Mouse (Mus musculus) natural killer cell, adult 2 months (primary cell): ENCODE data around the gene Ubqln1.
"Not testable (repeated sequence)": the region's sequence is repeated elsewhere in the genome, so short reads cannot be mapped to it uniquely, and the experiment has no call there.

Experiments used
- DNase-seq, 2 experiments: peaks; one replicate each; pipeline ENCODE4 v3.0.0; 2022; ENCODE audit warnings: low spot score in 2 of 2

Gene Ubqln1

DNA sequence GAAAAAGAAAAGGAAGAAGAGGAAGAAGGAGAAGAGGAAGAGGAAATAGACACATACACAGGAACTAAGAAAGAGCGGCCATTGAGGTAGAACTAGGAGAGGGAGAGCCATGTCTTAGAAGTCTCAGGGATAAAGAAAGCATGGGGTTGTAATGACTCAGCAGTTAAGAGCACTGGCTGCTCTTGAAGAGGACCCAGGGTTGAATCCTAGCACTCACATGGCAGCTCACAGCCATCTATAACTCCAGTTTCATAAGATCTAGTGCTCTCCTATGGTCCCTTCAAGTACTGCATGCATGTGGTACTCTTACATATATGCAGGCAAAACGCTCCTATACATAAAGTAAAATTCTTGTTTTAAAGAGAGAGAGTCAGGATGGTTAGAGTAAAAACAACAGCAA lies 59.4 kb downstream of the Ubqln1 start:
- DNase-seq: peak; percentile 5 to 26

DNA sequence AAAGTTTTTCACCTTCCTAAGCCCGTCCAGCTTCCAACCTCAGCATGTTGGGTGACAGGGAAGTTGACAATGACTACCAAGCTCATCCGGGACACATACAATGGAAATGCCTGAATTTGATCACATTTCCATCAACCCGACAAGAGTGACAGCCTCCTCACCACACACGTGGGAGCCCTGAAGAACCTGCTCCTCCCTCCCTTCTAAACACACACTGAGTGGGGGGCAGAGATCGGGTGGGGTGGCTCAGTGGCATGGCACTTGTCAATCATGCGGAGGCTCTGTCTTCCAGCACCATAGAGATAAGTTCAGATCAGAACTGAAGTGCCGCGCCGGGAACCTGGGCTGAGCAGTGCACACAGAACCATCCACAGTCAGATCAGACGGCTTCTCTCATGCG lies 65.0 kb downstream of the Ubqln1 start:
- no peak for DNase-seq

DNA sequence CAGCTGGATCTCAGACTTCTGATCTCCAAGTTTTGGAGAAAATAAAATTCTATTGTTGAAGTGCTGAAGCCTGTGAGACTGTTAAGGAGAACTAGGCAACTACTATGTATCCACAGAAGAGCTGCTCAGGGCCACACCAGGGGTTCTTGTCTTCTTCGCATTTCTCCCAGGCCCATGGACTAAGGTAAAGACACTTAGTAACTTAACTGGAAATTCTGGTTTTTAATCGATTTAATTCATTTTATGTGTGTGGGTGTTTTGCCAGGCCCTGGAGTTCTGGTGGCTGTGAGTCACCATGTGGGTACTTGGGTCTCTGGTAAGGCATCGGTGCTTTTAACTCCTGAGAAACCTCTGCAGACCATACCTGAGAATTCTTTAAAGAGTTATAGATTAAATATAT lies 65.8 kb downstream of the Ubqln1 start:
- DNase-seq: no peak

DNA sequence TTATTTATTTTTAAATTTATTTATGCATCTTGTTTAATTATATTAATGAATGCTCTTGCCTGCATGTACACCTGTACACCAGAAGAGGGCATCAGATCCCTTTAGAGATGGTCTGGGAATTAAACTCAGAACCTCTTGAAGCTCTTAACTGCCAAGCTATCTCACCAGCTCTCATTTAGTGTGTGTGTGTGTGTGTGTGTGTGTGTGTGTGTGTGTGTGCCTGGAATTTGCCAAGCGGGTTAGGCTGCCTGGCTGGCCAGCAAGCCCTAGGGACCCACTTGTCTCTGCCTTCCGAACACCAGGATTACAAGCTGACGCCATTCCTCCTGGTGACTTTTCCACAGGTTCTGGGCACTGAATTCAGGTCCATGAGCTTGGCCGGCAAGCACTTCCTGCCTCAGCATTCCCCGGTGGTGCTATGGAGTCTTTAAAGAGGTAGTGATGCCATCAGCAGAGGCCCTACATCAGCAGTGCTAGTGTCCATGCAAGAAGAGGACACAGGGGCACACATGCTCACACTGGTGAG lies 66.4 kb downstream of the Ubqln1 start:
- DNase-seq: no peak

DNA sequence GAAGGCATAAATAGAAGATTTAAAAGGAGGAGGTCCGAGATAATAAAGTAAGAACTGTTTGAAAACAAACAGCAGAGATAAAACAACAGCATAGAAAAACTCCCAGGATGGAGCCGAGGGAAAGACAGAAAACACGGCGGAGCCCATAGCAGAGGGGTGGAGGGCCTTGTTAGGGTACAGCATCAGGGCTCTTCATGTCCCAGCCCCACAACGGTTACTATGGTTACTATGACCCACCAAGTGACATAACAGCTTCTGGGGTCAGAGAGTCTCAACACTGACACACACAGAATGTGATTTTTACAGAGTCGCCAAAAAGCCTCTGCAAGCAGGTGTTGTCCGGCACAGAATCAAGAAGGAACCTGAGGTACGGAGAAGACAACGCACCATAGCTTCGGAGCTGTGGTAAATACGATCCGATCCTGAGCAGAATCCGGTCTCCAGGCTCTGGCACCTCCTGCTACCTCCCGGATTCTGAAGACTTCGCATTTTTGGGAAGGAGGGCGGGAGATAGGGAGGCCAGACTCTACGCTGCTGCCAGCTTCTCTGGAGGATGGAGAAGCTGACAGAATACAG lies 67.1 kb downstream of the Ubqln1 start:
- DNase-seq: no peak

DNA sequence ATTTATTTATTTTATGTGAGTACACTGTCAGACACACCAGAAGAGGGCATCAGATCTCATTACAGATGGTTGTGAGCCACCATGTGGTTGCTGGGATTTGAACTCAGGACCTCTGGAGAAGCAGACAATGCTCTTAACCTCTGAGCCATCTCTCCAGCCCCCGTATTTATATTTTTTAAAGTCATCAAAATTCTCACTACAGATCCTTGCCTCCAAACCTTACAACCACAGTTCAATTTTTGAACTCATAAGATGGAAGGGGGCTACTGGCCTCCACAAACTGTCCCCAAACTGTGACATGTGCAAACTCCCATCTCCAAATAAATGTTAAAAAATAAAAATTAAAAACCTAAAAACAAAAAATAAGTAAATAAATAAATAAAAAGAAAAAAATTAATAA lies 67.7 kb downstream of the Ubqln1 start:
- no peak for DNase-seq

DNA sequence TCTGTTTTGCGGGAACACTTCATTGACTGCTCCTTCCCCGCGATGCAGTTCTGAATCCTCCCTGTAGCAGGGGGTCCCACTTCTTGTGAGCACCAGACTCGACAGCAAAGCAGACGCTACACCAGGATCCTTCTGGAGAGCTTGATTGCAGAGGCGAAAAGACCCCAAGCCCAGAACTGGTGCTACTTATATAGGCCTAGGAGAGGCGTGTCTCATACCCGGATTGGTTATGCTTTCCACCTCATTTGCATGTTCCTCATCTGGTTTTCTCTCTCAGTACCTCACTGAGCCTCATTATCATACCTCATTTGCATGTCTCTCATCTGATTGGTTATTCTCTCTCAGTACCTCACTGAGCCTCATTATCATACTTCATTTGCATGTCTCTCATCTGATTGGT lies 68.8 kb downstream of the Ubqln1 start:
- DNase-seq: not testable (repeated sequence)

DNA sequence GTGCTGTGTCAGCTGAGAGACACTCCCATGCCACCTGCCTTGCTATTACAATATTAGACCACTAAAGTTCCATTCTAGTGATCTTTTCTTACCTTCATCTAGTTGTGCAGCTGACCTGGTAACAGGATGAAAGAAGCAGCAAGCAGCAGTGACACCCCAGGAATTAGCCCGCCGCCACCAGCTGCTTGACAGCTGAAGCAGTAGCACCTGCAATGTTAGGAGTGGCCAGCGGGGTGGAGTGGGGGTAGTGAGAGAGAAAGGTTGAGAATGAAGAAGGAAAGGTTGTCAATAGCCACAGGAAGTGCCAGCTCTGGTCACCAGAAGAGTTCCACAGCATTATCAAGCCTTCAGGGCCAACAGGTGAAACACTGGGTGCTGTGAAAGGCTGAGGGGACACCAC lies 83.8 kb downstream of the Ubqln1 start:
- peak in 1 of 2 experiments; percentile 20 for DNase-seq

DNA sequence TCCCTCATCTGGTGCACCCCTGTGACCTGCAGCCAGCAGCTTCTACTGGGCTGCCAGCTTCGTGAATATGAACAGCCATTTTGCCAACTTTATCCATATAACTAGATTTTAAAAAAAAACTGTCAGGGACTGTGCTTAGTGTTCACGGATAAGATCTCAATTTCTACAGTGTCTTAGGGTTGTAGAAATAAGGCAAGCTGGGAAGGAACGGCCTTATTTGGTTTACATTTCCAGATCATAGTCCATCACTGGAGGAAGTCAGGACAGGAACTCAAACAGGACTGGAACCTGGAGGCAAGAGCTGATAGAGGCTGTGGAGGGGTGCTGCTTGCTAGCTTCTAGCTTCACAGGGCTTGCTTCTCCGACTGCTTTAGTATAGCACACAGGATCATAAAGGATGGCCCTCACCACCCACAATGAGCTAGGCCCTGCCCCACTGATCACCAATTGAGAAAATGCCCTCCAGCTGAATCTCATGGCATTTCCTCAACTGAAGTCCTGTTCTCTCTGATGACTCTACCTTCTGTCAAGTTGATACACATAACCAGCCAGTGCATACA lies 85.7 kb downstream of the Ubqln1 start:
- DNase-seq: no peak

DNA sequence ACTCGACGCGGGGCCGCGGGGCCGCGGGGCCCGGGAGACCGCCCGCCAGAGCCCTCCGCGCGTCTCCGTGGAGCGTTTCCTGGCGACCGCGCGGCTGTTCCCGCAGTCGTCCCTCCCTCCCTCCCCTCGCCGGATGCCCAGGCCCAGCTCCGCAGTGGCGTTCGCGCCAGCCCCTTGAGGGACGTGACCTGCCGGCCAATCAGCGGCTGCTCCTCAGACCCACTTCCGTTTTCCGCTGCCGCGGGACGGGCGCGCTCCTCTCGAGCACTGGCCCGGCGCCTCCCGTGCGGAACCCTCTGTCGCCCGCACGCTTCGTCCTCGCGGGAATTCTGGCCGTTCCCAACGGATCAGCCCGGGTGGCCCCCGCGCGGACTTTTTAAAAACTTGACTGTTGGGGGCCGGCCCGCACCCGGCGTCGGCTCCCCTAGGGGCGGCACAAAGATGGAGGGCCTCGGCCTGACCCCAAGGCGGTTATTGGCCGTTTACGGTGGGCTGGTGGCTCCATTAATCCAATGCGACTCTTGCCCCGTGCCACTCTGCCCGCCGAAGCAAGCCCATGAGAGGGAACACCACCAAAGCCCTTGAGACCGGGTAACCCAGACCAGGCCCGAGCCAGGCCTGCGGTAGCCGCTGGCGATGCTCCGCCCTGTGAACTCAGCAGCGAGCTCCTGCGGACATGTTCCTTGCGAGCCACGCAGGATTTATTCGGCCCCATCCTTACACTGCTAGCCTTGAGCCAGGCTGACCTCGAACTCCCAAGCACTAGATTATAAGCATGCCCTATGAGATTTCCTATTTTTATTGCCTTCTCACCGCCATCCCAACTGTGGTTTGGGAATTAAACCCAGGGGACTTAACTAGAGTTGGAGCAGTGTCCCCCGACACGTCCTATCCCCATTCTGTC lies 86.4 kb downstream of the Ubqln1 start:
- DNase-seq: peak; percentile 93 to 94

DNA sequence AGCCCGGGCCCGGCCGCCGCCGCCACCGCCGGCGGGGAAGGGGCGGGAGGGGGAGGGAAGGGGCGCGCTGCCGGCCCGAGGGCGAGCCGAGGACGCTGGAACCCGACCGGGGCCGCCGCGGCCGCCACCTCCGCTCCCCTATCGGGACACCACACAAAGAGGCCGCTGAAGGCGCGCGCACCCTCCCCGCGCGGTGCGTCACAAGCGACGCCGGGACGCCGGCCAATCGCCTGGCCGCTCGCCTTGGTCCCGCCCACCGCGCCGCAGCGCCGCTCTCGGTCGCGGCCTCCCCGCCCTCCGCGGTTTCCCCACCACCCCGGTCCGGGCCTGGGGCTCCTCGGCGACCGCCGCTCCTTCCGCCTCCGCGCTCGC lies 87.1 kb downstream of the Ubqln1 start, which contains the start of gene Hnrnpa0:
Hnrnpa0 (minus strand) TSS at position 161 of the 372 bp plus-strand sequence.
- DNase-seq: peak; percentile 94 to 95

DNA sequence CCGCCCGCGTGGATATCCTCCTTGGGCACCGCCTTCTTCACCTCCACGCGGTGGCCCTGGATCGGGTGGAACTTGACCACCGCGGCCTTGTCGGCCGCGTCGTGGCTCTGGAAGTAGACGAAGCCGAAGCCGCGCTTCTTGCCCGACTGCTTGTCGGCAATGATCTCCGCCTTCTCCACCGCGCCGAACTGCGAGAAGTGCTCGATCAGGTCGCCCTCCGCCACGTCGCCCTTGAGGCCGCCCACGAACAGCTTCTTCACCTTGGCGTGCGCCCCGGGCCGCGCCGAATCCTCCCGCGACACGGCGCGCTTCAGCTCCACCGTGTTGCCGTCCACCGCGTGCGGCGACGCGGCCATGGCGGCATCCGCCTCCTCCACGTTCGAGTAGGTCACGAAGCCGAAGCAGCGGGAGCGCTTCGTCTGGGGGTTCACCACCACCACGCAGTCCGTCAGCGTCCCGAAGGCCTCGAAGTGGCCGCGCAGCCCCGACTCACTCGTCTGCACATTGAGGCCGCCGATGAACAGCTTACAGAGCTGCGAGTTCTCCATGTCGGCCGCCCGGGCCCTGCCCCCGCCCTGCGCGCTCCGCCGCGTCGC lies 87.6 kb downstream of the Ubqln1 start:
- no peak for DNase-seq

DNA sequence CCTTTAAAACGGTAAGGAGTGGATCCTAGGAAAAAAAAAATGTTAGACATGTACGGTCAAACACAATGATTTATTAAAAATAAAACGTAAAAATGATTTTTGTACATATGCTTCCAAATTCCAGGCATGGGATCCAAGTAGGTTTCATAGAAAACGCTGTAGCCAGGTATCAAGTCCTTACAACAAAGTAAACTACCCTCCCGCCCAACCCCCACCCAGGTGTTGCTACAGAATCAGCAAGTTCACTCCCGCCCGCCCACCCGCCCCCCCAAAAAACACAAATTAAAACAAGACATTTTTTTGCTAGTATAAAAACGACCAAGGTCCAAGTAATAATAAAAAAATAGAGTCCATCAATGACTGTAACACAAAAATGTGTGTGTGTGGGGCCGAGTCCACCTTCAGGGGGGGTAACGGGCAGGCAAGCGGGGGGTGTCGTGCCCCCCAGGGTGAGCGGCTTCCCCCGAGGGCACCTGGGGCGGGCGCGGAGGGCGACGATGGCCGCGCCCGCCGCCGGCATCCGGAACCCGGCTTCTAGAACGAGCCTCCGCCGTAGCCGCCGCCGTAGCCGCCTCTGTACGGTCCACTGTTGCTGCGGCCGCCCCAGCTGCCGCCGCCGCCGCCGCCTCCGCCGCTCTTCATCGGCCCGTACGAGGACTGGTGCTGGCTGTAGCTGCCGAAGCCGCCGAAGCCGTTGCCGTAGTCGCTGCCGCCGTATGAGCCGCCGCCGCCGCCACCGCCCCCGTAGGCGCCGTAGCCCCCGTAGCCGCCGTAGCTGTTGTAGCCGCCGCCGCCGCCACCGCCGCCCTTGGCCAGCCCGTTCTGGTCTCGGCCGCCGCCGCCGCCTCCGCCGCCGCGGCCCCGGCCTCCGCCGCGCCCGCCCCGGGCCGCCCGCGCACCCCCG lies 88.3 kb downstream of the Ubqln1 start:
- peak in 1 of 2 experiments; percentile 25 for DNase-seq
